Mouse (Mus musculus) G1E (cell line): ENCODE results near the gene Map4k4. TPM values are rescaled to one million over a fixed set of nuclear protein-coding genes. Genes with fewer than 3 reads are reported as not detected.

Experiments
- ATAC-seq: 2 replicates; pipeline ENCODE4 v1.8.0; 2016; ENCODE audit warnings: mild to moderate bottlenecking; ENCODE audit not compliant: insufficient number of reproducible peaks, poor library complexity, low FRiP score, severe bottlenecking; ENCODE audit errors: extremely low read depth
- DNase-seq: peaks from one replicate; pipeline ENCODE4 v3.0.0; 2012; ENCODE audit warnings: low spot score
- H3K27me3 ChIP-seq: 2 replicates; pipeline ENCODE4 v1.6.1; 2012; ENCODE audit warnings: mild to moderate bottlenecking, low read length, inconsistent platforms; ENCODE audit not compliant: insufficient read depth
- H3K36me3 ChIP-seq: replicated peaks from 2 replicates; pipeline ENCODE3; 2012; ENCODE audit warnings: mild to moderate bottlenecking, inconsistent platforms
- H3K4me1 ChIP-seq: 2 replicates; pipeline ENCODE4 v1.6.1; 2012; ENCODE audit warnings: low read depth, low read length, inconsistent platforms, mixed read lengths; ENCODE audit not compliant: insufficient read depth
- H3K4me3 ChIP-seq: 2 replicates; pipeline ENCODE4 v1.5.1; 2012; ENCODE audit warnings: low read depth, mild to moderate bottlenecking, inconsistent platforms, low read length, moderate library complexity, mixed read lengths
- H3K9me3 ChIP-seq: replicated peaks from 2 replicates; pipeline ENCODE4 v1.6.1; 2012; ENCODE audit warnings: inconsistent platforms
- CTCF ChIP-seq: IDR thresholded peaks from 2 replicates; pipeline ENCODE4 v1.5.1; 2012; ENCODE audit warnings: low read depth, low read length, inconsistent platforms, mixed read lengths
- GATA1 ChIP-seq: IDR thresholded peaks from 2 replicates; pipeline ENCODE4 v1.6.1; 2012; ENCODE audit warnings: borderline replicate concordance, low read length, inconsistent platforms, mixed read lengths
- GATA2 ChIP-seq: IDR thresholded peaks from 2 replicates; pipeline ENCODE4 v1.6.1; 2012; ENCODE audit warnings: low read depth, low read length, inconsistent platforms, borderline replicate concordance
- POLR2AphosphoS5 ChIP-seq: IDR thresholded peaks from 2 replicates; pipeline ENCODE4 v1.6.1; 2012; ENCODE audit warnings: low read depth, low read length, inconsistent platforms; ENCODE audit not compliant: insufficient replicate concordance
- TAL1 ChIP-seq: conservative IDR thresholded peaks from 2 replicates; pipeline ENCODE4 v1.6.1; 2012; ENCODE audit warnings: low read depth, low read length, inconsistent platforms, mixed read lengths
- polyA plus RNA-seq: library from polyadenylated mRNA; stranded (reverse); fragments of >175 nt; gene quantifications from 2 replicates; pipeline ENCODE4 v1.2.3, GENCODE M21; 2012
- total RNA-seq, 2 experiments: library from RNA; stranded (forward) in 1 of 2; stranded (reverse) in 1 of 2; fragments of 200-1000 nt in 1 of 2; fragments of >200 nt in 1 of 2; fragmentation: Nextera tagmentation in 1 of 2; gene quantifications; 2 replicates each; pipeline ENCODE4 v1.2.3; 2014 to 2017

Map4k4 gene
- total and polyA plus RNA-seq, 3 experiments: 0.01 to 0.93 TPM; not detected in 1

- H3K9me3 ChIP-seq: no peaks in the 10 kb centered on the region
- peaks cover 9% of the 10 kb centered on the region for H3K27me3 ChIP-seq
- peaks cover 2% of the 10 kb centered on the region; the same call in 1 of the 2 replicates for H3K4me1 ChIP-seq
- H3K4me3 ChIP-seq: no peak overlapping the region
- TF ChIP-seq POLR2AphosphoS5: no peak
- no peak for TF ChIP-seq GATA1
- no peak for TF ChIP-seq CTCF
- no peak for TF ChIP-seq GATA2
- no peak for TF ChIP-seq TAL1
- DNase-seq: no peak
- ATAC-seq: no peak
- no peaks in the 10 kb centered on the region for H3K36me3 ChIP-seq
These were observed 79.9 kb downstream of the Map4k4 start for GRCm38 (mm10) chr1:39980314-39981290.

GRCm38 (mm10) chr1:39981970-39982369 is 81.3 kb downstream of the Map4k4 start:
- ATAC-seq: no peak
- H3K4me1 ChIP-seq: peaks cover 2% of the 10 kb centered on the region; the same call in 1 of the 2 replicates
- H3K36me3 ChIP-seq: no peaks in the 10 kb centered on the region

GRCm38 (mm10) chr1:39982727-39983487 is 82.2 kb downstream of the Map4k4 start:
- no peak for ATAC-seq
- DNase-seq: no peak
- H3K4me1 ChIP-seq: peaks cover 2% of the 10 kb centered on the region; the same call in 1 of the 2 replicates

More at GRCm38 (mm10) chr1:39981970-39982369, 81.3 kb downstream of the Map4k4 start:
- H3K9me3 ChIP-seq: no peaks in the 10 kb centered on the region
- DNase-seq: no peak
- TF ChIP-seq TAL1 (no peak), GATA1 (no peak), GATA2 (no peak), POLR2AphosphoS5 (no peak), CTCF (no peak)
- H3K27me3 ChIP-seq: peaks cover 8% of the 10 kb centered on the region
- no peak overlapping the region for H3K4me3 ChIP-seq

GRCm38 (mm10) chr1:39984331-39984730 is 83.6 kb downstream of the Map4k4 start:
- DNase-seq (no peak), ATAC-seq (no peak)
- Histone ChIP-seq H3K27me3 (peaks cover 6% of the 10 kb centered on the region), H3K36me3 (no peaks in the 10 kb centered on the region), H3K9me3 (no peaks in the 10 kb centered on the region), H3K4me1 (peaks cover 2% of the 10 kb centered on the region; the same call in 1 of the 2 replicates), H3K4me3 (no peak overlapping the region)
- no peak for TF ChIP-seq GATA1
- TF ChIP-seq CTCF: no peak
- no peak for TF ChIP-seq TAL1
- TF ChIP-seq POLR2AphosphoS5: no peak
- TF ChIP-seq GATA2: no peak

More at GRCm38 (mm10) chr1:39982727-39983487, 82.2 kb downstream of the Map4k4 start:
- Histone ChIP-seq H3K9me3 (no peaks in the 10 kb centered on the region), H3K4me3 (no peak overlapping the region), H3K36me3 (no peaks in the 10 kb centered on the region), H3K27me3 (peaks cover 4% of the 10 kb centered on the region)
- no peak for TF ChIP-seq POLR2AphosphoS5
- TF ChIP-seq GATA1: no peak
- TF ChIP-seq TAL1: no peak
- no peak for TF ChIP-seq CTCF
- no peak for TF ChIP-seq GATA2

- no peak for TF ChIP-seq GATA2
- no peak for TF ChIP-seq CTCF
- TF ChIP-seq GATA1: no peak
- TF ChIP-seq TAL1: no peak
- no peak for TF ChIP-seq POLR2AphosphoS5
- Histone ChIP-seq H3K9me3 (no peaks in the 10 kb centered on the region), H3K4me3 (no peak overlapping the region), H3K36me3 (no peaks in the 10 kb centered on the region), H3K4me1 (peaks cover 2% of the 10 kb centered on the region; the same call in 1 of the 2 replicates), H3K27me3 (peaks cover 20% of the 10 kb centered on the region)
- ATAC-seq: no peak
- DNase-seq: no peak
These were observed 86.1 kb downstream of the Map4k4 start for GRCm38 (mm10) chr1:39986820-39987219.

GRCm38 (mm10) chr1:39988841-39989240 is 88.1 kb downstream of the Map4k4 start:
- no peak for ATAC-seq
- Histone ChIP-seq H3K4me1 (peaks cover 2% of the 10 kb centered on the region; the same call in 1 of the 2 replicates), H3K9me3 (no peaks in the 10 kb centered on the region), H3K36me3 (no peaks in the 10 kb centered on the region), H3K27me3 (peaks cover 20% of the 10 kb centered on the region), H3K4me3 (no peak overlapping the region)
- TF ChIP-seq GATA1 (no peak), GATA2 (no peak)
- no peak for DNase-seq
